Comparison of ENCODE assay signal across 11 mouse cellular contexts in the genomic region with DNA sequence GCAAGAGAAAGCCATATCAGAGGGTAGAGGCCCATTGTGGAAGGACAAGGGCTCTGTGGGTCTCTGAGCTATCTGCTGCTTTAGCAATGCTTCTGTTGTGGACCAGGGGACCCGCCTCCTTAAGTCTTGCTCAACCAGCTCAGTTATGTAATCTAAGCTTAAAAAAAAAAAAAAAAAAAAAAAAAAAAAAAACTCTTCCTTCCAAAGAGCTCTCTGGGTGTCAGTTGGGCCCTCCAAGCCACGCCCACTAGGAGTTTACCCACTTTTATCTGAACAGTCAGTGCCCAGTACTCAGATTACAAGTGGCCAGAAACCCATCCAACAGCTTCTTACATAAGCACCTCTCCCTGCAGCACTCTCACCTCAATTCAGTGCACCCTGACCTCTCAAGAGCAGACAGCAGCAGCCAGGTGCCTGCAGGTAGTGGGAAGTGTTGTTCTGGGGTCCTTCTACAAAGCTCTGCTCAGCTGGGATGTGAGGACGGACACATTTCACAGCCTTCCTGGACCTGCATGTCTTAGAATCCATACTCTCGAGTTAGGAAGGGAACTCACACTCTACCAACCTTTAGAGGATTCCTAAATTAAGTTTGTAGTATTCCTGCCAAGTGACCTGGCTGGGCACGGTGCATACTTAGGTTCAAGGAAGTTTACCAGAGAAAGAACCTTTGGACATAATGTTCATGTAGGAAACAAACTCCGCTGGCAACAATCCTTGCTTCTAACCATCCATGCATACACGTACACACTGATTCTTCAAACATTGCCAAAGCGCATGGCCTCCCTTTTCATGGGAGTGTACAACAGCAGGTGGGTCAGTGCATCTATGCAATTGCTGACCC. TPM values are rescaled to one million over a fixed set of nuclear protein-coding genes. Genes with fewer than 3 reads are reported as not detected.
DNase-seq lines count a peak whose midpoint lies in the region; ATAC-seq lines count a peak whose summit lies in the region.
"Had no signal": no experiment of that assay in that cellular context is flagged by ENCODE, and none has a peak within 500 bp of the region (broad histone marks: within the 10 kb centered on the region; RNA-seq: fewer than 3 reads in every experiment).

A gene (minus strand): TSS at position 154 of the 841 bp plus-strand sequence.

- peak; percentile 18 to 67 for DNase-seq in urinary bladder, adult 18-20 months (ENCODE audit: low spot score in 2 of 2)
- DNase-seq in urinary bladder, postnatal 4 days (ENCODE audit: low spot score in 2 of 2) = no peak
- peak; percentile 89 to 93 for DNase-seq in lung, adult 18-20 months
- peak; percentile 40 to 74 for DNase-seq in urinary bladder, postnatal 36 days (ENCODE audit: low spot score in 2 of 2)
- DNase-seq in left cerebral cortex, adult 11 months (ENCODE audit: low spot score) = no peak
- no peak for DNase-seq in thymus, postnatal 10 days (ENCODE audit: low spot score in 2 of 2)
- DNase-seq: cerebellum, postnatal 14 days had no signal

- ATAC-seq in granulocyte monocyte progenitor cell, adult 5-6 weeks (replicated peaks; ENCODE audit: poor library complexity, severe bottlenecking) = peak; percentile 85
- ATAC-seq in frontal cortex, adult (ENCODE audit: low TSS enrichment) = no peak
- ATAC-seq: hindbrain, postnatal 0 days; Patski had no signal

RNA-seq across cellular contexts. Expression of the gene that starts here (rescaled TPM):
- not detected in 2 replicates for total RNA-seq in granulocyte monocyte progenitor cell, adult 5-6 weeks (2014; fragmentation: Nextera tagmentation)
- 4.0 TPM in 1 of 2 replicates, not detected in the other for total RNA-seq in granulocyte monocyte progenitor cell, adult 5-6 weeks (2017)
- total RNA-seq: hindbrain, postnatal 0 days had no signal

Comparison
In these comparisons a context has a peak if more than half of its experiments do, and no peak if none do; other contexts are left out.
1. DNase-seq: peak in urinary bladder, adult 18-20 months (2 of 2), lung, adult 18-20 months (2 of 2) and urinary bladder, postnatal 36 days (2 of 2); none in urinary bladder, postnatal 4 days (0 of 2), left cerebral cortex, adult 11 months (single experiment) and thymus, postnatal 10 days (0 of 2).